Mouse (Mus musculus): ENCODE data around the gene Dtx3.
"Not testable (repeated sequence)": the region's sequence is repeated elsewhere in the genome, so short reads cannot be mapped to it uniquely, and the experiment has no call there.

The Dtx3 gene

GRCm38 (mm10) chr10:127204589-127204988 is 9.1 kb upstream of the Dtx3 start:
- no peak for DNase-seq (ENCODE audit: low spot score)

DNA sequence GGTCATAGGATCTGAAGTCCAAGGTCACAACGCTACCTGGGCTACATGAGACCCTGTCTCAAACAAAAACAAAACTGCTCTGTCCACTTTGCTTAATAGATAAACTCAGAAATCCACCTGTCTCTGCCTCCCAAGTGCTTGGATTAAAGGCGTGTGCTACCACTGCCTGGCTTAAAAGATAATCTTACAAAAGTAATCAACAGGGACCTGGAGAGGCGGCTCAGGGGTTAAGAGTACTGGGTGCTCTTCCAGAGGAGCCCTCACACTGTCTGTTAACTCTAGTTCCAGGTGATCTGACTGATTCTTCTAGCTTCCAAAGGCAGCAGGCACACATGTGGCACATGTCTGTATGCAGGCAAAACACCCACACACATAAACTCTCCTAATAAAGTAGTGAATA is 7.6 kb upstream of the Dtx3 start:
- DNase-seq (ENCODE audit: low spot score): no peak

GRCm38 (mm10) chr10:127200279-127200678 is 4.8 kb upstream of the Dtx3 start:
- no peak for DNase-seq (ENCODE audit: low spot score)

- no peak for DNase-seq (ENCODE audit: low spot score)
These were observed 3.9 kb upstream of the Dtx3 start for GRCm38 (mm10) chr10:127199474-127199873.

GRCm38 (mm10) chr10:127199068-127199467 is 3.5 kb upstream of the Dtx3 start:
- DNase-seq (ENCODE audit: low spot score): no peak

DNA sequence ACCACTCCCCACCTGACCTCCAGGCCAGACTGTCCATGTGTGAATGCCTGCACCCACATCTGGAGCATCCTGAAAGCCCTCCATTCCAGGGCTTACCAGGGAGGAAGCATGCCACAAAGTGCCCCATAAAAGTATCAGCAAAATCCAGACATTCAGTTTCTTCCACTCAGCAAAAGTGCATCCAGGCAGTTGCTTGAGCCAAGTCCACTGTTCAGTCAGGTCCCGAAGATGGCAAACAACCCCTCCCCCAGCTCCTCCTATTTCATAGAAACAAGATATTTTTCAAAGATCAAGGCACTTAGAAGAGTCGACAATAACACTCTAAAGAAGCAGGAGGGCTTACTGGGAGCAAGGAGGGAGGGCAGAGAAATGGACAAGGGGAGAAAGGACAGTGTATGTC is 3.0 kb upstream of the Dtx3 start:
- no peak for DNase-seq (ENCODE audit: low spot score)

DNA sequence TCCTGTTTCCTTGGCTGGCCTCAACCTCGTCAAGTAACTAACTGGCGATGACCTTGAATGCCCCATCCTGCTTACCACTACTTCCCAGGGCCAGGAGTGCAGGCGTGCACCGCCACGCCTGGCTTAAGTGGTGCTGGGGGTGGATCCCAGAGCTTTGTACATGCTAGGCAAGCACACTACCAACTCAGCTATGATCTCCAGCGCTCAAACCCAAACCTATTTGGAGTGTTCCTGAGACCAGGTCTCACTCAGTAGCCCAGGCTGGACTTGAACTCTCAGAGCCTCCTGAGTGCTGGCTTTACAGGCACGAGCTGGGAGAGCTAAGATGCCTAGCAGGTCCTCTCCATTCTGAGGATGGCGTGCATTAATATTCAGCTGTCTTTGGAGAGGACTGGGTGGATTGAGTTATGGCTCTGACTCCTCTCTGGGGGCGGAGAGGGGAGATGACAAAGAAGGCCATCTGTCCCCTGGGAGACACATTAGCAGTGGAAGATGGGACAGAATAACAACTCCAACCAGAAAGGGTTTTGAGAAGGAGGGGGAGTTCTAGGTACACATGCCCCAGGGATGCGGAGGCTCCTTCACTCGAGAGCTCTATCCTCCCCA is 2.1 kb upstream of the Dtx3 start:
- DNase-seq (ENCODE audit: low spot score): no peak

DNA sequence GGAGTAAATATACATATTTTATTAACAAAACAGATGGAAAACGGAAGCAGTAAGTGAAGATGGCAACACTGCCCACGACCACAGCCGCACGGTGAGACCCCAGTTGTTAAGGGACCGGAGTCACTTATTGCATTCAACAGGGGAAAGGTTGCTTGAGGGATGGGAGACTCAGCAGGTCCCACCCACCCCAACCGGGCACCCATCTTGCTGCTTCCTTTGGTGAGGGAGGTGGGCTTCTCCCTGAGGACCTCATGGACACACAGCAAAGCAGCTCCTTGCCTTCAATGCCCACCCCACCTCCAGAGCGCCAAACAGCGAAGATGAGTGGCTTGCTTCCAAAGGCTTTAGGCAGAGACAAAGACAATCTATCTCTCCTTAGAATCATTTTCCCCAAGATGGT is 1.6 kb upstream of the Dtx3 start:
- DNase-seq (ENCODE audit: low spot score): no peak

DNA sequence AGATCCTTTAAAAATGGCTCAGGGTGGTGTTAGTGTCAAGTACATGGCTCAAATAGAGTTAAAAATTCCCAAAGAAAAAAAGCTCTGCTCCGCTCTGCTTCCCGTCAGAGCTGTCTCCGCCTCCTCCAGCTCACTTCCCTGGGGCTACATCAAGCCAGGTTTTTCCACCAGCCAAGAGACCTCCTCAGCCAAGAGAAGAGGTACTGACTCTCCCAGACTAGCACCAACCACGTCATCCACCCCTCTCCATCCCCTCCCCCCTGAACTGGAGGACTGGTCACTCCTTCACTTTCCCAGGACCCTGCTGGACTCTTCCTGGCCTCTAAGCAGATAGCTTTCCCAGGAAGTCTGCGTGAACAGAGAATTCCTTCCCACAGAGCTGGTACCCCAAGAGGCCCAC is 864 bp upstream of the Dtx3 start:
- no peak for DNase-seq (ENCODE audit: low spot score)

- DNase-seq (ENCODE audit: low spot score): no peak
These were observed 850 bp downstream of the Dtx3 start for GRCm38 (mm10) chr10:127194428-127195327.

GRCm38 (mm10) chr10:127193011-127193410 is 2.5 kb downstream of the Dtx3 start:
- no peak for DNase-seq (ENCODE audit: low spot score)

DNA sequence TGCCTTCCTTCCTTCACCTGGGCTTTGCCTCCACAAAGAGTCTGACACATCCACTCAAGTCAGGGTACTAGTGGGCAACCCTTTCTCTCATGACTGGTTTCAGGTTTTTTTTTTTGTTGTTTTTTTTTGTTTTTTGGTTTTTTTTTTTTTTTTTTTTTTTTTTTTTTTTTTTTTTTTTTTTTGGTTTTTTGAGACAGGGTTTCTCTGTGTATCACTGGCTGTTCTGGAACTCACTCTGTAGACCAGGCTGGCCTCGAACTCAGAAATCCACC is 3.5 kb downstream of the Dtx3 start:
- not testable (repeated sequence) for DNase-seq (ENCODE audit: low spot score)

DNA sequence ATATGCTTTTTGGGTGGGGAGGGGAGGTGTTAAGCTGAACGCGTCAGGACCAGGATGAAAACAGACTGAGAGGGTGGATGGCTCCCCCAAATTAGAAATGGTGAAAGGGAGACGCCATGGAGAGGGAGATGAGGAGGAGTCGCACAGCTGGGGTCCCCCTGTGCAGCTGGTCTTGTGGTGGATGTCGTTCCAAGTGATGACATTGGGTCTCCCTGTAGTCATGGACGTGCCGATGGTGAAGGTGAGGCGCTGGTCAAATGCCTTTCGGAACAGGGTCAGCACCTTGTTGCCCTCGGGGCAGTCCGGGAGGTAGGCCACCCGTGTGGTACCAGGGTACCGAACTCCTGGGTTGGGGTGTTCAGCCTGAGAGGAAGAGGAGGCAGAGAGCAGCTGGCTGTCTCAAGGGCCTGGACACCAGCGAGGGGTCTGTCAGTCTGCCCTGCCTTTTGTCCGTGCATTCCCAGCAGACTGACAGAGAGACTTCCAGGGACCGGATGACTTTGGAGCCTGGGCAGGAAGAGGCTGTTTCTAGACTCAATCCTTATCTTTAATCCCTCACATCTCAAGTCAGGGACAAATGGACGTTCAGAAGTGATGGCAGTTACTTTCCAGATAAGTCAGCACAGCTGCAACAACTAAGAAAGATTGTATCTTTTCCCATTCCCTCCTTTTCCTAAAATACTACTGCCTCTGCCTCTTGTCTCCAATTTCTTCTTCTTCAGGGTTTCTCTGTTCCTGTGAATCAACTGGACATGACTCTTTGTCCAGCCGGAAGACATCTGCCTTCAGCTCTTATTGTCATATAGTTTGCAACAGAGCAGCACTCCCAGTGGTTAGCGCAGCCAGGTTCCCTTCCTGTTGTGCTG is 4.1 kb downstream of the Dtx3 start:
- DNase-seq (ENCODE audit: low spot score): no peak

DNA sequence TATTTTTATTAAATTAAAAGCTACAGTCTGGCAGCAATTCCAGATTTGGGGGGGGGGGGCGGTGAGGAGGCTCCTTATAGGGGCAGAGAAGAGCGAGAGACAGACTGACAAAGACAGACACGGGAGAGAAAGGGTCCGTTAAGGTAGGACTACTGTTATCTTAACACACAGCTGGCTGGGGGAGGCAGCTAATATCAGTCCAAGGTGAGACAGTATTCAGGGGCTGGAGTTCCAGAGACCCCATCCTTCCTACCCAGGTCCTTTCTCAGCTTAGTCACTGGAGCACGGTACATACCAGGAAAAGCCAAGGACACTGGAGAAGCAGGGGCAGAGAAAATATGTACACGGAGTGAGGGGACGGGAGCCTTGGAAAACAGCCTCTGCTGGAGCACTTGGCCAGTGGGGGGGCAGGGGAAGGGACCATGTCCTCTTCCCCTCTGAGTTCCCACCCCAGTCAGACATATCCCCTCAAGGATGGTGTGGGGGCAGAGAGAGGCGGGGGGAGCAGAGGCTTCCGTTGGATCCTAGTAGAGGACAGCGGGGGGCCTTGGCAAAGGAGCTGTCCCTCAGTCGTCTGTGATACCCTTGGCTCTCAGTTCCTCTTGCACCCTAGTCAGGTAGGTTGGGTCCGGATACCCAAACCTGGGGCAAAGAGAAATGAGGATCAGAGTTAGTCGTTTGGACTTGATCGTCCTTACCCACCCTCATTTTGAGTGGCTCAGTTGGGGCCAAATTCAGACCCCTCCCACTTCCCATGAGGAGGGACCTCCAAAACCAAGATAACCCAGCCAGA is 4.9 kb downstream of the Dtx3 start:
- DNase-seq (ENCODE audit: low spot score): no peak

DNA sequence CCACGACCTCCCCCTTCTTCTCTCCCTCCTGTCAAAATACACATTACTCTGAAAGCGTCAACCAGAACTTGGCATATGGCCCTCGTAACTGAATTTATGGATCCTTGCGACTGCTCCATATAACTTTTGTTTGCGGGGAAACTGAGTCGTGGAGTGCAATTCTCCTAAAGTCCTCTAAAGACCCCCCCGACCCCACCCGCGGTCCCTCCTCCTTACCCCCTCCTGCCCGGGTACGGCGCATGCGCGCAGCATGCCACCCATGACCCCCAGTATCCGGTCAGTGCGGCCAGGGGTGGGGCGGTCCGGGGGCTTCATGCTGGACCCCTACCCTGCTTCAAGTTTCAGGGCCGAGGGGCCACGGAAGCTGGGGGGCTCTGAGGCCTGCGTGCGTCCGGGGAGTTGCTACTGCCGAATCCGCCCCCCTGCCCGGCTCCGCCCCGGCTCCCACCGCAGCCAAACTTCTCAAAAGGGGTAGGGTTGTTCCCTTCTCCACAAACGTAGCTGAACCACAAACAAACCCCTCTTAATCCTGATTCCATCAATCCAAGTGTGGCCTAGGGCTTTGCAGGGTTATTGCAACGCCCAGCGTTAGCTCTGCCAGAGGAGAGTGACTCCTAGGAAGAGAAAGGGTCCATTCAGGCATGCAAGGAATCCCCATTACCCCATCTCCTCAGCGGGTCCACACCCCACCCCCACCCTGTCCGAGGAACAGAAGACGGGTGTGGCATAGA is 5.7 kb downstream of the Dtx3 start, which contains the start of gene Arhgef25:
Gene Arhgef25 (minus strand): TSS at position 433 of the 731 bp plus-strand sequence.
- DNase-seq (ENCODE audit: low spot score): no peak

- DNase-seq (ENCODE audit: low spot score): no peak
These were observed 6.3 kb downstream of the Dtx3 start for GRCm38 (mm10) chr10:127189116-127189650.

GRCm38 (mm10) chr10:127188465-127189115 is 6.9 kb downstream of the Dtx3 start:
- no peak for DNase-seq (ENCODE audit: low spot score)

DNA sequence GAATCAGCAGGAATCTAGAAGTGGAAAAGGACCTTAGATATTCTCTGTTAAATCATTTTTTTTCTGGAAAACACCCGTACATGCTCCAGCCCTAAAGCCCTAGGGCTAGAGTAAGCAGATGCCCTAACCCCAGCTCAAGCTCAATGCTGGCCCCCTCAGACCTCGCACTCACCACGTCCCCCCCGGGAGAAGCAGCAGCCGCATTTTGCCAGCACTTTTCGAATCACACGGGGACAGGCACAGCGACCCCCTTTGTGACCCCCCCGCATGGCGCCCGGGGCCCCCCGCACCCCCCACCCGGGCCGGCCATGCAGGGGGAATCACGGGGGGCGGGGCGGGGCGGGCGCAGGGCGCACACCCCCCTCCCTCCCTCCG is 7.5 kb downstream of the Dtx3 start:
- no peak for DNase-seq (ENCODE audit: low spot score)

- DNase-seq (ENCODE audit: low spot score): no peak
These were observed 8.0 kb downstream of the Dtx3 start for GRCm38 (mm10) chr10:127187371-127188078.

GRCm38 (mm10) chr10:127186451-127186850 is 9.1 kb downstream of the Dtx3 start:
- no peak for DNase-seq (ENCODE audit: low spot score)
